Mouse (Mus musculus): ENCODE results near the gene Olfr412. TPM values are rescaled to one million over a fixed set of nuclear protein-coding genes. Genes with fewer than 3 reads are reported as not detected.
A peak's percentile ranks its signal among the peaks of the same experiment; 100 is the strongest.

Gene Olfr412
- polyA plus RNA-seq (2016; fragmentation: Nextera tagmentation; extraction: Ambion mirVana): not detected in 2 replicates

DNA sequence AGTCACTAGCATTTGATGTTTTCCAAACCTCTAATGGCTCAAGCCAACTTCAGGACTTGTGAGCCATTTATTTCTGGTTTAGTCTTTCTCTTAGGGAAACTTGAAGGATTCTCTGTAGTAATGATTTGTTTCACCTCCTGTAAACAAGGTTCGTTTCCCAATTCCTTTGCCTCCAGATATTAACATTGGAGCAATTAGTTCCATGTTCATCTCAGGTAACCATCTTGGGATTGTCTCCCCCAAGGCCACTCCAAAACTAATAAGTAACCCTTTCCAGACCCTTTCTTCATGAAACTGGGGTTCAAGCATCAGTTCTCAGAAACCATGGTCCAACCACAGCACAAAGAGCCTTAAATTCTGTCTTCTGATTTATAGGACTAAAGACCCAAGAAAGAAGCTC is at the start of gene Olfr412:
Gene Olfr412, plus strand, starts transcription at position 301 of the 400 bp plus-strand sequence.
- Histone ChIP-seq H3K4me3 (no peak within 1 kb of the TSS), H3K27ac (replicated peaks) (no peak within 1 kb of the TSS), H3K27me3 (no peaks in the 10 kb centered on the region), H3K36me3 (no peaks in the 10 kb centered on the region), H3K4me1 (no peaks in the 10 kb centered on the region), H3K9me3 (no peaks in the 10 kb centered on the region), H3K4me2 (replicated peaks) (no peak within 1 kb of the TSS), H3K9ac (replicated peaks) (no peak within 1 kb of the TSS)
- no peak for ATAC-seq (ENCODE audit: low FRiP score, low read depth)
- WGBS: 71% methylated on average over 1 of the region's 1 CpGs

DNA sequence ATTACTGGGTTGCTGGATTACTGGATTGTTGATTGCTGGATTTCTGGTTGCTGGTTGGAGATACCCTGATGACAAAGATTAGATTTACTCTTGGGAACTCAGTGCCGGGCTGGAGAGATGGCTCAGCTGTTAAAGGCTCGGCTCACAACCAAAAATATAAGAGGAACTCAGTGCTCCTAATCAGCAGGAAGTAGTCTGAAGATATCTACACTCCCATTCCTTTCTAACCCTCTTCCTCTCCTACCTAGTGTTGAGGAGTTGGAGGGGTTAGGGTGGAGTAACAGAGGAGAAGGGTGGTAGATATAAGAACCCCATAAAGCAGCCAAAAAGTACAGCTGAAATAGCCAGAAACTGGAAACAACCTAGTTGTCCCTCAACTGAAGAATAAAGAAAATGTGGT is 35.8 kb upstream of the Olfr412 start:
- no peak overlapping the region for H3K4me3 ChIP-seq
- H3K27ac ChIP-seq (replicated peaks): no peak overlapping the region
- WGBS: 80% methylated on average over 2 of the region's 2 CpGs
- no peaks in the 10 kb centered on the region for H3K4me1 ChIP-seq
- H3K9ac ChIP-seq (replicated peaks): no peak overlapping the region
- H3K4me2 ChIP-seq (replicated peaks): no peak overlapping the region
- 0 out of 2 replicates have a peak, but pooled peaks cover 4% of the 10 kb centered on the region for H3K9me3 ChIP-seq
- ATAC-seq (ENCODE audit: low FRiP score, low read depth): no peak
- no peaks in the 10 kb centered on the region for H3K27me3 ChIP-seq
- no peaks in the 10 kb centered on the region for H3K36me3 ChIP-seq

DNA sequence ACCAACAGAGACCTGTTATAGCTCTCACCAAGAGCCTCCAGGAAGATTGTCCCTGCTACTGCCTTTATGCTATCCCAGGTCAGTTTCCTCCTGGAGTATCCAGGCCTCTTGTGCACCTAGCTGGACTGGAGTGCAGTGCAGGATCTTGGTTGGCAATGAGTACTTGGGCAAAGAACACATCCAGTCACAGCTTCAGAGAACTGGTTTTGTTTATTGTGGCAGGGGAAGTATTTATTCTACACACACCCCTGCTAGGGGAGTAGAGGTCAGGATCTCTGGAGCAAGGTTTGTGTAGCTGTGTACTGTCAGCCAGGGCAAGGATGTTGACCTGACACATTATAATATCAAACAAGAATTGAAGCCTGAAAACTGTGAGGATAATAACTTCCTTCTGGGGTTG is 33.1 kb upstream of the Olfr412 start:
- no peak for ATAC-seq (ENCODE audit: low FRiP score, low read depth)
- H3K27ac ChIP-seq (replicated peaks): no peak overlapping the region
- H3K36me3 ChIP-seq: no peaks in the 10 kb centered on the region
- no peaks in the 10 kb centered on the region for H3K9me3 ChIP-seq
- no peak overlapping the region for H3K4me3 ChIP-seq
- no peaks in the 10 kb centered on the region for H3K4me1 ChIP-seq
- no peaks in the 10 kb centered on the region for H3K27me3 ChIP-seq
- H3K4me2 ChIP-seq (replicated peaks): no peak overlapping the region
- no peak overlapping the region for H3K9ac ChIP-seq (replicated peaks)

DNA sequence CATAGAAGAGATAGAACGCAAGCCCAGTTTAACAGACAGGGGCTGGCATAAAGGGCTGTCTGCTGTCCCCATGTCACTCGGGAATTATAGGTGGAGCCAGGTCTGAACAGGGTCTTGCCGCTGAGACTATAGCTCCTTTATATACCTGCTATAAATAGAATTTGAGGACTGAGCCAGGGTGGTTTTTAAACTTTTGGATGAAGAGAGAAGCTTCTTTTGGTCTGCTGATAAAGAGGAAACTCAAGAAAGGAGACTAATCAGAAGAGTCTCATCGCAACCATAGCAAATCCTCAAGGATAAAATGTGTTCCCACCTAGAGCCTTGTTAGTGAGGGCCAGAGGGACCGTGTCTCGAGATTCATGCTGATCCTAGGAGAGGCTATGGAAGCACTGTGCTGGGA is 23.9 kb upstream of the Olfr412 start, which contains the start of gene Olfr410:
Gene Olfr410, minus strand, starts transcription at position 101 of the 400 bp plus-strand sequence.
- no peaks in the 10 kb centered on the region for H3K27me3 ChIP-seq
- H3K36me3 ChIP-seq: no peaks in the 10 kb centered on the region
- H3K27ac ChIP-seq (replicated peaks): no peak within 1 kb of the TSS
- WGBS: 85% methylated on average over 6 of the region's 6 CpGs
- no peaks in the 10 kb centered on the region for H3K4me1 ChIP-seq
- no peak for ATAC-seq (ENCODE audit: low FRiP score, low read depth)
- H3K9me3 ChIP-seq: no peaks in the 10 kb centered on the region; the same call in 1 of the 2 replicates
- no peak within 1 kb of the TSS for H3K4me3 ChIP-seq
- no peak within 1 kb of the TSS for H3K4me2 ChIP-seq (replicated peaks)
- H3K9ac ChIP-seq (replicated peaks): no peak within 1 kb of the TSS

DNA sequence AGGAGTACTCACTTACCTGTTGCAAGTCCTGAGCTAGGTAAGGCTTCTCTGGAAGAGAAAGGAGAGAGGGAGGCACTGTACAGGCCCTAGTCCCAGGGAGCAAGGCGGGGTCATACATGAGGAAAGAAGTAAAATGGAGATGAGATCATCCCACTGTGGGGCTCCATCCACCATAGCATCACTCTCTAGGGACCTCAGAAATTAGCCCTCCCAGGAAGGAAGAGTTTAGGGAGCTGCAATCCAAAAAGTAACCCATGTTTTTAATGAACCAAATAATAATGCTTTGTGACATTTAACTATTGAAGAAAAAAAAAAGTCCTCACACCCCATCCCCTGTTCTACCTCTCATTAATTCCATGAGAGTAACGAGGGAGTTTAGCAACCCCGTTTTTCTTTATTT is 9.3 kb upstream of the Olfr412 start, which contains the start of gene Olfr411:
Gene Olfr411, minus strand, starts transcription at position 101 of the 400 bp plus-strand sequence.
- ATAC-seq (ENCODE audit: low FRiP score, low read depth): no peak
- WGBS: 84% methylated on average over 3 of the region's 3 CpGs

DNA sequence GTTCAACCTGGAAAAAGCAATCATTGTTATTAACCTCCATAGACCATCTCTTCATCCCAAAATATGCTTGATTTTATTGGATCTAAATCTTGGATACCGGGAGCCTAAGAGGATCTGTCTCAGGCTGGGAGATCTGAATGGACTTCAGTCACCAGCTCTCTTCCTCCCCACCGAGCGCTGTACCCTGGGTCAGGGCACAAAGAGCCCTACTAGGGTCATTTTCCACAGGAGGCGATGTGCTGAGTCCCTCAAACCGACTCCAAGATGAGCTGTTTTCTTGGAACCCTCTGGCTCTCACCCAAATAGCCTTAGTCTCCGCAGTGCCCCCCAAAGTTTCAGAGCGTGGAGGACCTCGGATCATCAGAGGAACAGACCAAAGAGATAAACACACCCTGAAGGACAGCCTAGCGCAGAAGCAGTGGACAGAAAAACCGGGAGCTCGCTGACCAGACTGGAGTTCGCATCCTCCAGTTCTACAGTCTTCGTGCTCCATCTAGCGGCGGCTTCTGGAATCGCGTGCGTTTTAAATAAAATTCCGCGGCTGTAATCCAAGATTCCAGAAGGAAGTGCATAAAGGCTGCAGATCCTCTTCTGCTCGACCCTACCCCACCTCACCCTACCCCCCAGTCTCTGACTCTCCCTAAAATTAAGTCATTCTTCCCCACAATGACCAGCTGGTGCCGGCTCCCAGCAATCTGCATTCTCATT is 9.7 kb downstream of the Olfr412 start:
- peak; percentile 56; the same call in 1 of the 2 replicates for ATAC-seq (ENCODE audit: low FRiP score, low read depth)

More for the DNA sequence above, 9.3 kb upstream of the Olfr412 start, which contains the start of gene Olfr411:
- Histone ChIP-seq H3K9me3 (no peaks in the 10 kb centered on the region), H3K4me3 (no peak within 1 kb of the TSS), H3K9ac (replicated peaks) (no peak within 1 kb of the TSS), H3K27ac (replicated peaks) (no peak within 1 kb of the TSS), H3K4me2 (replicated peaks) (no peak within 1 kb of the TSS), H3K36me3 (no peaks in the 10 kb centered on the region), H3K27me3 (no peaks in the 10 kb centered on the region), H3K4me1 (no peaks in the 10 kb centered on the region)

DNA sequence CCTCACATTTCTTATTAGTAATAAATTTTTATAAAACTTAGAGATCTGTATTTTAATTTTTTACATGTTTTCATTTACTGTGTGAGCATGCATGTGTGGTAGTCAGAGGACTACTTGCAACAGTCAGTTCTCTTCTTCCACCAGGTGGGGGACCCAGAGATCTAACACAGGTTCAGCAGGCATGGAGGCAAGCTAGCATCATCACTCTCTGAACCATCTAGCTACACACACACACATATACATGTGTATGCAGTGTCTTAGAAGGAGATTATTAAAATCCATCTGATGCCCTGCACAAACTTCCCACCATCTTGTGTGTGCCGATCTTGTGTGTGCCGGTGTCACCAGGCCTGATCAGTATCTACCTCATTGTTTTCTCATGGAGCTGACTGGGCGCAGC is 15.0 kb downstream of the Olfr412 start:
- peak; percentile 65 for ATAC-seq (ENCODE audit: low FRiP score, low read depth)
- H3K9ac ChIP-seq (replicated peaks): no peak overlapping the region
- H3K36me3 ChIP-seq: no peaks in the 10 kb centered on the region
- no peak overlapping the region for H3K27ac ChIP-seq (replicated peaks)
- no peaks in the 10 kb centered on the region for H3K4me1 ChIP-seq
- no peak overlapping the region for H3K4me3 ChIP-seq
- H3K9me3 ChIP-seq: no peaks in the 10 kb centered on the region
- WGBS: 60% methylated on average over 3 of the region's 3 CpGs
- no peaks in the 10 kb centered on the region; the same call in 1 of the 2 replicates for H3K27me3 ChIP-seq
- no peak overlapping the region for H3K4me2 ChIP-seq (replicated peaks)

More for the DNA sequence above, 9.7 kb downstream of the Olfr412 start:
- Histone ChIP-seq H3K27ac (replicated peaks) (no peak overlapping the region), H3K9ac (replicated peaks) (peak overlapping the region; percentile 34; the same call in 1 of the 2 replicates), H3K4me1 (no peaks in the 10 kb centered on the region), H3K4me2 (replicated peaks) (no peak overlapping the region), H3K36me3 (no peaks in the 10 kb centered on the region), H3K9me3 (0 out of 2 replicates have a peak, but pooled peaks cover 2% of the 10 kb centered on the region), H3K4me3 (no peak overlapping the region), H3K27me3 (no peaks in the 10 kb centered on the region; the same call in 1 of the 2 replicates)
- 10% methylated on average over 22 of the region's 22 CpGs for WGBS

DNA sequence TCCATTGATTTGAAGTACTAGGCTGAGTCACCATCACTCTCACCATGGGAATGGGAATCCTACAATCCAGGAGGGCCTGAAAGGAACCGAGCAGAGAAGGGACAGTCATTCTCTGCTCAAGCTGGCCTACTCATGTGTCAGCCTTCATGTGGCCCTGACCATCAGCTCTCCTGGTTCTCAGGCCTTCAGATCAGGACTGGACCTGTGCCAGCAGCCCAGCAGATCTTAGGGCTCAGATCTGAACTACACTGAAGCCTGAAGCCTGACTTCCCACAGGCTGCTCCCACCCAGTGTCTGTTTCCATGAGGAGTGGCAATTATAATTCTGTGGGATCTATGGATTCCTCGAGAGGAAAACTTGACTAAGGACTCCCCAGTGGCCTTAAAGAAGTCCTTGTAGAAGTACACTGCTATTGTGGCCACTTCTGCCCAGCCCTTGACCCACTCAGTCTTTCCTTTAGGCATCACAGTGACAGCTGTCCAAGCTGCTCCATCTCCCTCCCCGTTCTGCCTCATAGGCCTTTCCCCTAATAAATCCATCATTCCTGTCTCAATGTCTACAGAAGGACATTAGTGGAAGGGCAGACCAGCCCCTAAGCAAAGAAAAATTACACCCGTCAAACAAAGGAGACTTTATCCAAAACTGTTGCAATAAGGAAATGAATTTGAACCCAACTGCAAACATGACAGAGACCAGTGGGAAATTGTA is 17.5 kb downstream of the Olfr412 start:
- Histone ChIP-seq H3K9me3 (no peaks in the 10 kb centered on the region), H3K4me1 (no peaks in the 10 kb centered on the region), H3K9ac (replicated peaks) (no peak overlapping the region), H3K27me3 (no peaks in the 10 kb centered on the region; the same call in 1 of the 2 replicates), H3K36me3 (no peaks in the 10 kb centered on the region), H3K4me2 (replicated peaks) (no peak overlapping the region), H3K4me3 (no peak overlapping the region), H3K27ac (replicated peaks) (no peak overlapping the region)
- WGBS: 76% methylated on average over 4 of the region's 4 CpGs
- no peak for ATAC-seq (ENCODE audit: low FRiP score, low read depth)

DNA sequence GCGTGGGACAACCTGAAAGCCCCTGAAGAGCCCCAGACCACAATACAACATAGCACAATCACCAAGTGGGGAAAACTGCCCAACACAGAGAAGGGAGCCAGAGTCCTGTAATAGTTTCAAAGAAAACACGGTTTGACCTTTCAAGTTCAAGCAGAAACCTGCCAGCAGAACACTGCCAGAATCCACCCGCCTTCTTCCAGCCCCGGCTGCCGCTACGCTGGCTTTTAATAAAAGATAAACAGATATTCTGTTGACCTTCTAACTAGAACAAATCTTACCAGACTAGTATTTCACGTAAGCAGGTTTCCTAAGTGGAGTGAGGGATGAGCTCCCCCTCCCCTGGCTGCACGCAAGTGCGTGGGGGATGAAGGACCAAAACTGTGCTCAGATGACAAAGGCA is 23.8 kb downstream of the Olfr412 start:
- Histone ChIP-seq H3K4me2 (replicated peaks) (no peak overlapping the region), H3K4me3 (no peak overlapping the region), H3K27me3 (no peaks in the 10 kb centered on the region), H3K4me1 (no peaks in the 10 kb centered on the region), H3K9ac (replicated peaks) (no peak overlapping the region), H3K36me3 (no peaks in the 10 kb centered on the region), H3K27ac (replicated peaks) (no peak overlapping the region), H3K9me3 (no peaks in the 10 kb centered on the region)
- 82% methylated on average over 9 of the region's 9 CpGs for WGBS
- no peak for ATAC-seq (ENCODE audit: low FRiP score, low read depth)

DNA sequence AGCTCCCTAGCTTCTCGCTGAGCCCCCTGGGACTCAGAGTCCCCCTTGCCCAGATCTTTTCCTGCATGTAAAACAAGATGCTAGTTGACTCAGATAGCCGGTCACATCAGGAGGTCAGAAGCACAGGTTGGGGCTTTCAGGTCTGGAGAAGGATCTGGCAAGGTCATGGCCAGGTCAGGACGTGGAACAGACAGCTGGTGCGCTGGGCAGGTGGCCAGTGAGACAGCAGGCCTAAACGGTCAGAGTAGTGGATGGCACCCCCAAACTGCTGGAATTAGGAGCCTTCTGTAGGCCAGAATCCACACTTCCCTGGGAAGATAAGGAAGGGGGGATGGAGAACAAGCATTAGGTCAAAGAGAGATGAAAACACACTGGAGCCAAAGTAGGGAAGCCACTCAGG is 25.3 kb downstream of the Olfr412 start:
- Histone ChIP-seq H3K4me2 (replicated peaks) (no peak overlapping the region), H3K9ac (replicated peaks) (no peak overlapping the region), H3K27me3 (no peaks in the 10 kb centered on the region), H3K4me3 (no peak overlapping the region), H3K9me3 (no peaks in the 10 kb centered on the region), H3K36me3 (no peaks in the 10 kb centered on the region), H3K4me1 (no peaks in the 10 kb centered on the region), H3K27ac (replicated peaks) (no peak overlapping the region)
- WGBS: 87% methylated on average over 5 of the region's 5 CpGs
- ATAC-seq (ENCODE audit: low FRiP score, low read depth): no peak

DNA sequence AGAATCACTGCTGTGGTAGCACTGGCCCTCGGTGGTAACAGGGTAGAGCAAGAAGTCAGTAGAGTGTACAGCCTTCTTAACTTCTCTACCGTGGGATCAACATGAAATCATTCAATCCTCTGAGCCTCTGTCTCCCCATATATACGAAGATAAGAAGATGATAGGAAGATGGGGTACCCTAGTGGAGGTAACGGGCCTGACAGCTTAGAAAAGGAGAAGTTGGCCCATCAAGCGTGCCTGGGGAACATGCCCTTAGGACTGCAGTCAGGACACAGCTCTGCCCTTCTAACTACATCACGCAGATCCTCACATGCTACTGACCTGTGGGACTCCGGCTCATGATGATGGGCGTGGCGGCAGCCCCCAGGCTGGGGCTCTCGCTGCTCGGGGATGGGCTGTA is 30.0 kb downstream of the Olfr412 start:
- Histone ChIP-seq H3K4me3 (no peak overlapping the region), H3K4me2 (replicated peaks) (no peak overlapping the region), H3K4me1 (peaks cover 8% of the 10 kb centered on the region), H3K9me3 (no peaks in the 10 kb centered on the region), H3K9ac (replicated peaks) (no peak overlapping the region), H3K27ac (replicated peaks) (no peak overlapping the region), H3K36me3 (no peaks in the 10 kb centered on the region), H3K27me3 (no peaks in the 10 kb centered on the region)
- 90% methylated on average over 11 of the region's 11 CpGs for WGBS
- no peak for ATAC-seq (ENCODE audit: low FRiP score, low read depth)

DNA sequence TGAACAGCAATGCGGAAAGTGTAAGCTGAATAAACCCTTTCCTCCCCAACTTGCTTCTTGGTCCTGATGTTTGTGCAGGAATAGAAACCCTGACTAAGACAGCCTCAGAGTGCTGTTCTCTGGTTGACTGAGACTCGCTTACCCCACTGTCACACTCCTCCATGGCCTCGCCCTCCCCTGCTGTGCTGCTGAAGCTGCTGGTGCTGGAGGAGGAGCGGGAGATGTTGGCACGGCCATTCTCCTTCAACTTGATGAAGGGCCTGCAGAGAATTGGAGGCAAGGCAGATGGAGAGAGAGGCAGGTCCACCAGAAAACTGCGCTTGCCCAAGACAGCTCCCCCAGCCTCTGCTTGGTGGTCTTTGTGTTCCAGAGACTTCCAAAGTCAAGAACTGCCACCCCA is 31.0 kb downstream of the Olfr412 start:
- Histone ChIP-seq H3K4me2 (replicated peaks) (no peak overlapping the region), H3K9me3 (no peaks in the 10 kb centered on the region), H3K36me3 (no peaks in the 10 kb centered on the region), H3K9ac (replicated peaks) (no peak overlapping the region), H3K27me3 (no peaks in the 10 kb centered on the region), H3K4me3 (no peak overlapping the region), H3K4me1 (peaks cover 8% of the 10 kb centered on the region), H3K27ac (replicated peaks) (no peak overlapping the region)
- no peak for ATAC-seq (ENCODE audit: low FRiP score, low read depth)
- WGBS: 73% methylated on average over 6 of the region's 6 CpGs

Measured in midbrain, embryonic 12.5 days (tissue).